Mouse (Mus musculus): ENCODE measurements at regions not wholly inside any gene's neighbourhood (a gene's known extent, or its start where the extent isn't known, plus 50 kb on each side); places are given as distances from the start of the nearest gene placed in this dataset.

DNA sequence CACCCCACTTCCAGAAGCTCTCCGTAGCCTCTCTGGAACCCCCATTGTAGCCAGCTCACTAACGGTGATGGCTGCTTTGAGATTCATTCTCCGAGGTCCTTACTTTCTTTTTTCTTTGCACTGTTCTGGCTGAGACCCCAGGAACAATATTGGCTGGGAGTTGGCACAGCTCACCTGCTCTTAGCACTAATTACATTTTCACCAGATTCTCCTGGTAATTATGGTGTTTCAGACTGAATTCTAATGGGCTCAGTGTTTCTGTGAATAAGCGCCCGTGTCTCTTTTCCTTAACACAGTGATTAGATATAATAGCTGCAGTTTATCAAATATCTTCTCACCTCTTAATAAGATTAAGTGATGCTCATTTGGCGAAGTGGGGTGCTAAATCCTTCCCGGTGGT lies 509.2 kb upstream of the Adamts16 start:
- TF ChIP-seq POLR2A (IDR thresholded peaks at IDR 0.05; ENCODE audit: low read depth, low read length) (no peak), CTCF (conservative IDR thresholded peaks at IDR 0.05; ENCODE audit: insufficient read depth, insufficient read length, low read depth, low read length) (no peak)
